Mouse (Mus musculus) CH12.LX (cell line): ENCODE measurements at regions not wholly inside any gene's neighbourhood (a gene's known extent, or its start where the extent isn't known, plus 50 kb on each side); places are given as distances from the start of the nearest gene placed in this dataset.

Source experiments
- CTCF ChIP-seq, 2 experiments: IDR thresholded peaks in 1 of 2; conservative IDR thresholded peaks in 1 of 2; 2 replicates each; pipeline ENCODE4 v1.5.1; 2011 to 2012; ENCODE audit warnings: low read depth in 2 of 2, low read length in 2 of 2, improper control_type of control experiment in 1 of 2, inconsistent platforms in 1 of 2, mild to moderate bottlenecking in 1 of 2, moderate library complexity in 1 of 2
- MAX ChIP-seq: IDR thresholded peaks from 2 replicates; pipeline ENCODE4 v1.6.1; 2011; ENCODE audit warnings: low read length, improper control_type of control experiment
- NELFE ChIP-seq: IDR thresholded peaks from 2 replicates; pipeline ENCODE4 v1.6.1; 2011; ENCODE audit warnings: low read depth, low read length, improper control_type of control experiment
- TBP ChIP-seq: conservative IDR thresholded peaks from 2 replicates; pipeline ENCODE4 v1.6.1; 2011; ENCODE audit warnings: low read depth, low read length, improper control_type of control experiment
- USF1 ChIP-seq: IDR thresholded peaks from 2 replicates; pipeline ENCODE4 v1.6.1; 2014; ENCODE audit warnings: low read depth, mild to moderate bottlenecking, inconsistent platforms, low read length, improper control_type of control experiment

GRCm38 (mm10) chr13:37279078-37279789 is 65.8 kb upstream of the Ly86 start:
- TF ChIP-seq CTCF (conservative IDR thresholded peaks at IDR 0.05 in 1 of 2, IDR thresholded peaks at IDR 0.05 in 1 of 2; ENCODE audit: low read depth in 2 of 2, low read length in 2 of 2), result peak; percentile 8 to 46; a peak in 2 of 4 replicates
- TF ChIP-seq NELFE, result no peak
- no peak for TF ChIP-seq TBP
- no peak for TF ChIP-seq USF1
- TF ChIP-seq MAX, result no peak
